Mouse (Mus musculus) hindbrain, embryonic 10.5 days (tissue): ENCODE measurements at regions not wholly inside any gene's neighbourhood (a gene's known extent, or its start where the extent isn't known, plus 50 kb on each side); places are given as distances from the start of the nearest gene placed in this dataset.

Source experiments
- DNase-seq: peaks from one replicate; pipeline ENCODE4 v3.0.0-alpha.2; 2017; ENCODE audit warnings: low spot score
- H3K27ac ChIP-seq: fragments of 300-500 bp; sonication (generic); 2 replicates; pipeline ENCODE4 v1.5.1; 2016; ENCODE audit warnings: mild to moderate bottlenecking, moderate library complexity
- H3K27me3 ChIP-seq: fragments of 300-500 bp; sonication (generic); 2 replicates; pipeline ENCODE4 v1.6.1; 2016; ENCODE audit warnings: mild to moderate bottlenecking; ENCODE audit not compliant: poor library complexity, insufficient read depth, severe bottlenecking
- H3K36me3 ChIP-seq: fragments of 300-500 bp; sonication (generic); 2 replicates; pipeline ENCODE4 v1.6.1; 2016; ENCODE audit warnings: mild to moderate bottlenecking, moderate library complexity
- H3K4me1 ChIP-seq: fragments of 300-500 bp; sonication (generic); replicated peaks from 2 replicates; pipeline ENCODE4 v1.6.1; 2016; ENCODE audit warnings: mild to moderate bottlenecking
- H3K4me3 ChIP-seq: fragments of 300-500 bp; sonication (generic); 2 replicates; pipeline ENCODE4 v1.5.1; 2016; ENCODE audit warnings: mild to moderate bottlenecking, moderate library complexity
- H3K9me3 ChIP-seq: fragments of 300-500 bp; sonication (generic); 2 replicates; pipeline ENCODE4 v1.6.1; 2016; ENCODE audit warnings: mild to moderate bottlenecking, moderate library complexity
- whole genome bisulfite sequencing: fragments of 180-500 bp; shearing (Covaris S2); methylation state at CpG from one replicate; pipeline ENCODE4 v1.1.7; 2016; 5-methylcytosine and 5-hydroxymethylcytosine counted together

DNA sequence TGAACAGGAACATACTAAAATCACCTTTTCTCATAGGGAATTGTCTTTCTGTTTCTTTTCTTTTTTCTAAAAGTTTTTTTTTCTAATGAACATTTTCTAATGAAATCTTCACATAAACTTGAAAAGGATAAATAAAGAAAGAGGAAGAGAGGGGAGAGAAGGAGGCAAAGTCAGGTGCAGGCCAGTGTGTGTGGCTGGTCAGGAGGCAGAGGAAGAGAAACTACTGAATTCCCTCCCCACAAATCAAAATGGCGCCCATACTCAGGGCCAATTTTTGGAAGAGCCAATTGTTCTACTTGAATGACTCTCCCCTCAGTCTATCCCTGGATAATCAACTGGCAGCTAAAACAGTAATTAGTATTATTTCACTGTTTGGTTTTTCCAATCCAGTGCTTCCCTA lies 152.0 kb downstream of the Cdc5l start:
- Histone ChIP-seq H3K36me3 (no peaks in the 10 kb centered on the region), H3K9me3 (no peaks in the 10 kb centered on the region), H3K4me1 (peaks cover 10% of the 10 kb centered on the region), H3K4me3 (no peak overlapping the region), H3K27ac (no peak overlapping the region), H3K27me3 (no peaks in the 10 kb centered on the region)
- no peak for DNase-seq
- 90% methylated on average over 1 of the region's 1 CpGs for WGBS

- H3K36me3 ChIP-seq, result no peaks in the 10 kb centered on the region
- H3K4me3 ChIP-seq, result no peak overlapping the region
- no peaks in the 10 kb centered on the region for H3K9me3 ChIP-seq
- no peak overlapping the region for H3K27ac ChIP-seq
- peaks cover 10% of the 10 kb centered on the region for H3K4me1 ChIP-seq
- no peaks in the 10 kb centered on the region for H3K27me3 ChIP-seq
- WGBS, result 42% methylated on average over 3 of the region's 3 CpGs
- DNase-seq, result no peak
Measured at GRCm38 (mm10) chr17:45279811-45280205, 153.7 kb downstream of the Cdc5l start.

- Histone ChIP-seq H3K27ac (no peak overlapping the region), H3K9me3 (no peaks in the 10 kb centered on the region), H3K4me1 (peaks cover 10% of the 10 kb centered on the region), H3K4me3 (no peak overlapping the region), H3K27me3 (no peaks in the 10 kb centered on the region), H3K36me3 (no peaks in the 10 kb centered on the region)
- WGBS, result 49% methylated on average over 13 of the region's 13 CpGs
- DNase-seq, result no peak
Measured at GRCm38 (mm10) chr17:45279075-45279810, 154.3 kb downstream of the Cdc5l start.

DNA sequence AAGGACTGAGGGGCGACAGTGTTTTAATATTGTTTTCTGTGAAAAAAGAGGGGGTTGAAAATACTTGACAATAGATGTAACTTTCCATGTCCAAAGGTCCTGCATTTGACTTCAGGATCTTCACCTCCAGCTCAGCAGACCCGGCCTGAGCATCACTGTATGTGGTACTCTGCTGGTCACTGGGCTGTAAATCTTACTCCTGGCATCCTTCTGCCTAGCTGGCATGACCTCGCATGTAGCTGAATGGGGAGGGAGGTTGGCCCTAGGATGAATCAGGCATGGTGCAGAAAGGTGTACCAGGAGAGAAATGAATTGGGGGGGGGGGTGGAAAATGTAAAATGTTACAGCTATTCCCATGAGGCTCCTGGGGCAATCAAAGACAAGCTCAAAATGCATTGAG lies 156.0 kb downstream of the Cdc5l start:
- peaks cover 10% of the 10 kb centered on the region for H3K4me1 ChIP-seq
- H3K27me3 ChIP-seq, result no peaks in the 10 kb centered on the region
- DNase-seq, result no peak
- H3K9me3 ChIP-seq, result no peaks in the 10 kb centered on the region
- 88% methylated on average over 3 of the region's 3 CpGs for WGBS
- H3K36me3 ChIP-seq, result no peaks in the 10 kb centered on the region
- H3K4me3 ChIP-seq, result no peak overlapping the region
- H3K27ac ChIP-seq, result no peak overlapping the region

DNA sequence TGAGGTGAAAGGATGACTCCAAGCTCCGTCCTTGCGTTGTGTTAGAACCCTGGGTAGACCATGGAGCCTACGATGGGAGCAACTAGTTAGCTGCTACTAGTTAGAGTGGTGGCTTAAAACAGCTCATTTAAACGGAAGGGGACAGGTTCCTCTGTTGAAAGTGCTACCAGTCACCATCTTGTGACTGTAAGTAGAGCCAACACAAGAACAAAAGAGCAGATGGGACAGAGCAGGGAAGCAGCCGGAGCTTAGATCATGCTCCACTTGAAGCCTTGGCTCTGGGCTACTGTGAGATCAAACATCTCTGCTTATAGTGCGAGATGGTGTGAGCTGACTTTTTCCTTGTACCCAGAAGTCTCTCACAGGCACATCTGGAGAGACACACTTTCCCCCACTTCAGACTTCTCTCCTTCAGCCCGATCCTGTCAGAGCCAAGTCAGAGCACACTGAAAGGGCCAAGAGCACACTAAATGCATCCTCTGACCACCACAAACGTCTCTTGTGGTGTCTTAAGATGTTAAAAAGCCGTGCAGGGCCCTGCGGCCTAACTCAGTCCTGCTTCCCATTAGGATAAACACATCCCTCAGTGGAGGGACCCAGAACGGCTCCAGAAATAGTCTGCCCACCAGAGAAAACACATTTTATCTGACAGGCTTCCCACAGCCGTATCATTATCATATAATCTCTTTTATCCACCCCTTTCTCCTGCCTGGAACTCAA lies 156.7 kb downstream of the Cdc5l start:
- H3K9me3 ChIP-seq, result 0 out of 2 replicates have a peak, but pooled peaks cover 4% of the 10 kb centered on the region
- DNase-seq, result no peak
- no peak overlapping the region for H3K27ac ChIP-seq
- H3K36me3 ChIP-seq, result no peaks in the 10 kb centered on the region
- 85% methylated on average over 12 of the region's 12 CpGs for WGBS
- H3K4me1 ChIP-seq, result peaks cover 10% of the 10 kb centered on the region
- no peaks in the 10 kb centered on the region for H3K27me3 ChIP-seq
- H3K4me3 ChIP-seq, result no peak overlapping the region

- no peak for DNase-seq
- Histone ChIP-seq H3K27ac (no peak overlapping the region), H3K27me3 (no peaks in the 10 kb centered on the region), H3K36me3 (no peaks in the 10 kb centered on the region), H3K9me3 (peaks cover 8% of the 10 kb centered on the region; the same call in 1 of the 2 replicates), H3K4me3 (no peak overlapping the region), H3K4me1 (peaks cover 9% of the 10 kb centered on the region)
- WGBS, result 74% methylated on average over 4 of the region's 4 CpGs
Measured at GRCm38 (mm10) chr17:45274894-45275293, 158.6 kb downstream of the Cdc5l start.

DNA sequence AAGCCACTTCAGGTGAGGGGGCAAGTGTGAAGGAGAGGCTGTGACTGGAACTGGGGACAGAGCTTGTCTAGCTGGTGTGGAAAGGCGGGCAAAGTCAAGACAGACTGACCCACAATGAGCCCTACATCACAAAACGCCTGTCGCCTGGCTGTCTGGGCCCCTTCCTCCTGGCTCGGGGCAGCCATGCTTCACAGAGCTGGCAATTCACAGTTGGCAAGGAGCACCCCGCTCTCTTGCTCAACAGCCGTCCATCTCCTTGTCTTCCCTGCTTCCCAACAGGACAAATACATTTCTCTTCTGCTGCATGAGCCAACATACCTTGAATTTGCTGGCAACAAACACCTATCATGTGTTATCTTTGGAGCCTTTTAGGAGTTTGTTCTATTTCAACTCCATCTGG lies 166.8 kb downstream of the Cdc5l start:
- no peak for DNase-seq
- peaks cover 6% of the 10 kb centered on the region for H3K4me1 ChIP-seq
- 82% methylated on average over 6 of the region's 6 CpGs for WGBS

DNA sequence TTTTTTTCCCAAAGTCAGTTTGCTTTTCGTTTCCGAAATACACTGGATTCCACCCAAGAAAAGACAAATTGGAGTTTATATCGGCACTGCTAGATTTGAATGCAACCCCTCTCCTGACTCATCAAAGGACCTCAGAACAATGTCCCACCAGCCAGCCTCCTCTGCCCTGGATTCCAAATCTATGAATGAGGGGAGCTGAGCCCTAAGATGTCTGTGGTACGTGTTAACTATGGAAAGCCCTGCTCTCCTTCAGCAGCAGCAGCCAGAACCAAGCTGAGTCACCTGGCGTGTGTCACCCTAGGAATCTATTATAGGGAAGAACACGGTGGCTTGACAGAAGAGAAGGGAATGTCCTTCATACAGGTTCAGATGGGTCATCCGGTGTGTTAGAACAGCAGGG lies 167.9 kb downstream of the Cdc5l start:
- 86% methylated on average over 7 of the region's 7 CpGs for WGBS
- Histone ChIP-seq H3K36me3 (no peaks in the 10 kb centered on the region), H3K27me3 (no peaks in the 10 kb centered on the region), H3K27ac (no peak overlapping the region), H3K4me1 (peaks cover 6% of the 10 kb centered on the region), H3K4me3 (no peak overlapping the region), H3K9me3 (no peaks in the 10 kb centered on the region)
- DNase-seq, result no peak

More for the DNA sequence above, 166.8 kb downstream of the Cdc5l start:
- no peaks in the 10 kb centered on the region for H3K27me3 ChIP-seq
- peaks cover 4% of the 10 kb centered on the region; the same call in 1 of the 2 replicates for H3K9me3 ChIP-seq
- H3K27ac ChIP-seq, result no peak overlapping the region
- no peaks in the 10 kb centered on the region for H3K36me3 ChIP-seq
- H3K4me3 ChIP-seq, result no peak overlapping the region

DNA sequence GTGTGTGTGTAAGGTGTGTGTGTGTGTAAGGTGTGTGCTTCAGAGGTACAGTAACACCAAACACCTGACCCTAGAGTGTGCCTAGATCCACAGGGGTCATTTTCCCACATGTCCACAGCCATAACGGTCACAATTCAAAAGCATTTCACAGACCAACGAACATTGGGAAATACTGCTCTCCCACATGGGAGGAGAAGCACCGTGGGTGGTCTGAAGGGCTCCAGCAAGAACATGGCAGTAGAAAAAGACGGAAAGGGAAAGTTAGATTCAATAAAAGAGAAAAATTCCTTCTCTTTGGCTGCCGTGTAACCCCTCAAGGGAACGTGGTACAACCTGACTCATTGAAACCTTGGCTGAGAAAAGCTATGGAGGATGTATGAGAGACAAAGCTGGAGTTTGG lies 169.1 kb downstream of the Cdc5l start:
- H3K36me3 ChIP-seq, result no peaks in the 10 kb centered on the region
- no peaks in the 10 kb centered on the region for H3K9me3 ChIP-seq
- no peak overlapping the region for H3K4me3 ChIP-seq
- no peak overlapping the region for H3K27ac ChIP-seq
- 63% methylated on average over 6 of the region's 6 CpGs for WGBS
- H3K4me1 ChIP-seq, result peaks cover 6% of the 10 kb centered on the region
- H3K27me3 ChIP-seq, result no peaks in the 10 kb centered on the region
- DNase-seq, result no peak

- Histone ChIP-seq H3K9me3 (no peaks in the 10 kb centered on the region), H3K4me1 (peaks cover 6% of the 10 kb centered on the region), H3K27me3 (no peaks in the 10 kb centered on the region), H3K27ac (no peak overlapping the region), H3K4me3 (no peak overlapping the region), H3K36me3 (no peaks in the 10 kb centered on the region)
- DNase-seq, result no peak
- WGBS, result 89% methylated on average over 10 of the region's 10 CpGs
Measured at GRCm38 (mm10) chr17:45260421-45260820, 173.1 kb downstream of the Cdc5l start.

- H3K27ac ChIP-seq, result no peak overlapping the region
- 84% methylated on average over 7 of the region's 7 CpGs for WGBS
- H3K4me3 ChIP-seq, result no peak overlapping the region
- no peaks in the 10 kb centered on the region for H3K27me3 ChIP-seq
- H3K9me3 ChIP-seq, result no peaks in the 10 kb centered on the region
- no peaks in the 10 kb centered on the region for H3K4me1 ChIP-seq
- DNase-seq, result no peak
- no peaks in the 10 kb centered on the region for H3K36me3 ChIP-seq
Measured at GRCm38 (mm10) chr17:45258007-45258406, 175.5 kb downstream of the Cdc5l start.

- no peak for DNase-seq
- Histone ChIP-seq H3K9me3 (no peaks in the 10 kb centered on the region), H3K4me3 (no peak overlapping the region), H3K4me1 (peaks cover 12% of the 10 kb centered on the region), H3K27me3 (peaks cover 2% of the 10 kb centered on the region; the same call in 1 of the 2 replicates), H3K36me3 (no peaks in the 10 kb centered on the region), H3K27ac (no peak overlapping the region)
- WGBS, result 73% methylated on average over 15 of the region's 15 CpGs
Measured at GRCm38 (mm10) chr17:45252593-45253230, 180.8 kb downstream of the Cdc5l start.
